Mouse (Mus musculus) mesoderm, embryonic 11.5 days (tissue): ENCODE data around the gene Atf7.

ENCODE experiments used
- DNase-seq: peaks from one replicate; pipeline ENCODE4 v3.0.0-alpha.2; 2012; ENCODE audit warnings: low read depth, low spot score

The Atf7 gene

GRCm38 (mm10) chr15:102547478-102547877, 77.8 kb downstream of the Atf7 start:
- DNase-seq, result no peak

GRCm38 (mm10) chr15:102546677-102547427, 78.4 kb downstream of the Atf7 start:
- DNase-seq, result no peak

GRCm38 (mm10) chr15:102546246-102546645, 79.0 kb downstream of the Atf7 start:
- DNase-seq, result no peak

GRCm38 (mm10) chr15:102544801-102545200, 80.5 kb downstream of the Atf7 start:
- no peak for DNase-seq

GRCm38 (mm10) chr15:102533926-102534325, 91.3 kb downstream of the Atf7 start:
- no peak for DNase-seq

GRCm38 (mm10) chr15:102532106-102532900, 93.0 kb downstream of the Atf7 start:
- no peak for DNase-seq

GRCm38 (mm10) chr15:102531586-102531985, 93.7 kb downstream of the Atf7 start:
- DNase-seq, result no peak

- no peak for DNase-seq
These were observed 94.7 kb downstream of the Atf7 start for GRCm38 (mm10) chr15:102530566-102530965.

- no peak for DNase-seq
These were observed 96.9 kb downstream of the Atf7 start for GRCm38 (mm10) chr15:102528396-102528795.

GRCm38 (mm10) chr15:102527936-102528335, 97.3 kb downstream of the Atf7 start:
- no peak for DNase-seq

- DNase-seq, result no peak
These were observed 98.9 kb downstream of the Atf7 start for GRCm38 (mm10) chr15:102526111-102527002.

GRCm38 (mm10) chr15:102524892-102525485, 100.3 kb downstream of the Atf7 start, which contains the start of gene Npff:
Gene Npff, minus strand, starts transcription at chr15:102524942.
- peak; percentile 85 for DNase-seq

- DNase-seq, result no peak
These were observed 103.8 kb downstream of the Atf7 start for GRCm38 (mm10) chr15:102521480-102521879.

- DNase-seq, result no peak
These were observed 104.8 kb downstream of the Atf7 start for GRCm38 (mm10) chr15:102520416-102520815.

GRCm38 (mm10) chr15:102519211-102520141, 105.8 kb downstream of the Atf7 start:
- no peak for DNase-seq

GRCm38 (mm10) chr15:102518859-102519201, 106.4 kb downstream of the Atf7 start:
- no peak for DNase-seq

GRCm38 (mm10) chr15:102517976-102518858, 107.0 kb downstream of the Atf7 start, which contains the start of gene Tarbp2:
Gene Tarbp2, plus strand, starts transcription at chr15:102518192.
- DNase-seq, result peak; percentile 100

GRCm38 (mm10) chr15:102517631-102517975, 107.7 kb downstream of the Atf7 start:
- DNase-seq, result no peak

- peak; percentile 66 for DNase-seq
These were observed 108.4 kb downstream of the Atf7 start, which contains the start of gene Map3k12 for GRCm38 (mm10) chr15:102516728-102517404. Gene Map3k12, minus strand, starts transcription at chr15:102517064.
